Mouse (Mus musculus) hindbrain, embryonic 11.5 days (tissue): ENCODE data around the gene Rbp1. TPM values are rescaled to one million over a fixed set of nuclear protein-coding genes. Genes with fewer than 3 reads are reported as not detected.

Source experiments
- ATAC-seq: fragments of 200-750 bp; cut with Nextera tagmentation; 2 replicates; pipeline ENCODE4 v1.8.0; 2017; ENCODE audit warnings: mild to moderate bottlenecking, moderate TSS enrichment, moderate library complexity; ENCODE audit not compliant: low FRiP score
- DNase-seq: peaks from one replicate; pipeline ENCODE4 v3.0.0-alpha.2; 2015; ENCODE audit warnings: low spot score
- H3K27ac ChIP-seq: fragments of 300-500 bp; sonication (generic); 2 replicates; pipeline ENCODE4 v1.5.1; 2014; ENCODE audit warnings: mild to moderate bottlenecking, low read depth, low read length
- H3K27me3 ChIP-seq: fragments of 300-500 bp; sonication (generic); 2 replicates; pipeline ENCODE4 v1.6.1; 2014; ENCODE audit warnings: mild to moderate bottlenecking, low read length, moderate library complexity, mixed read lengths; ENCODE audit not compliant: control insufficient read depth, insufficient read depth
- H3K36me3 ChIP-seq: fragments of 300-500 bp; sonication (generic); 2 replicates; pipeline ENCODE4 v1.6.1; 2014; ENCODE audit warnings: mild to moderate bottlenecking, low read length, moderate library complexity, mixed read lengths; ENCODE audit not compliant: control insufficient read depth, insufficient read depth
- H3K4me1 ChIP-seq: fragments of 300-500 bp; sonication (generic); replicated peaks from 2 replicates; pipeline ENCODE4 v1.6.1; 2014; ENCODE audit warnings: low read length, mixed read lengths; ENCODE audit not compliant: control insufficient read depth, insufficient read depth
- H3K4me2 ChIP-seq: fragments of 300-500 bp; sonication (generic); replicated peaks from 2 replicates; pipeline ENCODE4 v1.6.1; 2014; ENCODE audit warnings: mild to moderate bottlenecking, low read depth, low read length
- H3K4me3 ChIP-seq: fragments of 300-500 bp; sonication (generic); 2 replicates; pipeline ENCODE4 v1.5.1; 2014; ENCODE audit warnings: low read depth, low read length
- H3K9ac ChIP-seq: fragments of 300-500 bp; sonication (generic); 2 replicates; pipeline ENCODE4 v1.6.1; 2014; ENCODE audit warnings: low read depth, low read length
- H3K9me3 ChIP-seq: fragments of 300-500 bp; sonication (generic); 2 replicates; pipeline ENCODE4 v1.6.1; 2016; ENCODE audit warnings: low read length; ENCODE audit not compliant: control insufficient read depth
- WGBS: fragments of 180-500 bp; shearing (Covaris S2); extraction: QIAGEN DNeasy Blood & Tissue Kit; methylation state at CpG from one replicate; pipeline ENCODE4 v1.1.7; 2014; 5-methylcytosine and 5-hydroxymethylcytosine counted together
- polyA plus RNA-seq: library from polyadenylated mRNA; unstranded; fragments of >200 nt; fragmentation: Nextera tagmentation; extraction: Ambion mirVana; gene quantifications from 2 replicates; pipeline ENCODE4 v1.2.1, GENCODE M21; 2014

Gene Rbp1
- polyA plus RNA-seq, 1 experiment from 2014 or later = 48.7 TPM

DNA sequence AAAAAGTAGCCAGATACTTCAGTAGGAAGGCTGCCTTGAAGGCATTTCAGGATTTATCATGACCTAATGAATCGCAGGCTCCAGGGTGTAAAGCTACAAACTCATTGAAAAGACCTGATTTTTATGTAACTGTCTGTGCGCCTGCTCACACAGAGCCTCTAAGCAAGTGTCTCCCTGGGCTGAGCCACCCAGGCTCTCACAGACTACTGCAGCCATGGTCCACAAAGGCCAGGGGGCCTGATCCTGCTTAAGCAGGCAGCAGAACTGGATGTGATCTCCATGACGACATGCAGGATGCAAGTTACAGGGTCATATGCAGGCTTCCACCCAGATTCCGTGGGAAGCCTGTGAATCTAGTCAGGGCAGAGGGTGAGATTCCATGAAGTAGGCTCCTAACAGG, 29.3 kb upstream of the Rbp1 start:
- no peak overlapping the region for H3K9ac ChIP-seq
- WGBS = 86% methylated on average over 4 of the region's 4 CpGs
- no peak for DNase-seq
- no peak for ATAC-seq
- H3K4me2 ChIP-seq = no peak overlapping the region
- H3K27me3 ChIP-seq = no peaks in the 10 kb centered on the region
- H3K36me3 ChIP-seq = no peaks in the 10 kb centered on the region
- no peaks in the 10 kb centered on the region for H3K9me3 ChIP-seq
- H3K4me3 ChIP-seq = no peak overlapping the region
- H3K4me1 ChIP-seq = no peaks in the 10 kb centered on the region
- no peak overlapping the region for H3K27ac ChIP-seq

DNA sequence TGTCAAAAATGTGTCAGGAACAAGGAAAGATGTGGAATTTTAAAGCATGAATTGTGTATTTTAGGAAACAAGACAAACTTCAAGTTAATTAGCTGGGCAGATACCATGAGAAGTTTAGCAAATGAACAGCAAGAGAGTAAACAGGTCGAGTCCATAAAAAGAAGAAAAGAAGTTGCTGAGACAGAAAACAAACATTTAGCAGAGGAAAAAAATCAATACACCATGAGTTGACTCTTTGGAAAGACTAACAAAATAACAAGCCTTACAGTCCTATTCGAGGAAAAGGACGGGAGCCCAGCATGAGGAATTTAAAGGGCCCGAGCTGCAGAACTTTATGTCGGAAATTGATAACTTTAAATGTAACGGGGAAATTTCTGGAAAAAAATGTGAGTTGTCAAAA, 25.6 kb upstream of the Rbp1 start:
- DNase-seq (no peak), ATAC-seq (no peak)
- H3K27me3 ChIP-seq = no peaks in the 10 kb centered on the region
- H3K36me3 ChIP-seq = no peaks in the 10 kb centered on the region
- WGBS = 89% methylated on average over 6 of the region's 6 CpGs
- H3K27ac ChIP-seq = no peak overlapping the region
- no peak overlapping the region for H3K4me3 ChIP-seq
- no peak overlapping the region for H3K4me2 ChIP-seq
- no peaks in the 10 kb centered on the region for H3K4me1 ChIP-seq
- H3K9ac ChIP-seq = no peak overlapping the region
- no peaks in the 10 kb centered on the region for H3K9me3 ChIP-seq

DNA sequence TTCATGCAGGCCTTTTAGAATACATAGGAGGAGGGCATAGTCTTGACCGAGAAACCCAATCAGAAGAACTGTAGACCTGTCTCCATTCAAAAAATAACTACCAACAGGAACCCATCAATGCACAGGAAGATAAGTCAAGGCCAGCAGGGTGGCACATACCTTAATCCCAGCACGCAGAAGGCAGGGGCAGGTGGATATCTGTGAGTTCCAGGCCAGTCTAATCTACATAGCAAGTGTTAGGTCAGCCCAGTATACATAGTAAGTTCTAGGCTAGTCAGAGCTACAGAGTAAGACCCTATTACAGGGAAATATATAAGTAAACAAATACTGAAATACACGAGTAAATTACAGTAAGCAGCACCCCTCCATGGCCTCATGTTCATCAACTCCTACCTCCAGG, 24.9 kb upstream of the Rbp1 start:
- 87% methylated on average over 3 of the region's 3 CpGs for WGBS
- H3K36me3 ChIP-seq = no peaks in the 10 kb centered on the region
- no peak overlapping the region for H3K27ac ChIP-seq
- H3K4me1 ChIP-seq = no peaks in the 10 kb centered on the region
- H3K4me3 ChIP-seq = no peak overlapping the region
- no peaks in the 10 kb centered on the region for H3K27me3 ChIP-seq
- no peaks in the 10 kb centered on the region for H3K9me3 ChIP-seq
- H3K4me2 ChIP-seq = no peak overlapping the region
- DNase-seq = no peak
- no peak overlapping the region for H3K9ac ChIP-seq
- ATAC-seq = no peak

DNA sequence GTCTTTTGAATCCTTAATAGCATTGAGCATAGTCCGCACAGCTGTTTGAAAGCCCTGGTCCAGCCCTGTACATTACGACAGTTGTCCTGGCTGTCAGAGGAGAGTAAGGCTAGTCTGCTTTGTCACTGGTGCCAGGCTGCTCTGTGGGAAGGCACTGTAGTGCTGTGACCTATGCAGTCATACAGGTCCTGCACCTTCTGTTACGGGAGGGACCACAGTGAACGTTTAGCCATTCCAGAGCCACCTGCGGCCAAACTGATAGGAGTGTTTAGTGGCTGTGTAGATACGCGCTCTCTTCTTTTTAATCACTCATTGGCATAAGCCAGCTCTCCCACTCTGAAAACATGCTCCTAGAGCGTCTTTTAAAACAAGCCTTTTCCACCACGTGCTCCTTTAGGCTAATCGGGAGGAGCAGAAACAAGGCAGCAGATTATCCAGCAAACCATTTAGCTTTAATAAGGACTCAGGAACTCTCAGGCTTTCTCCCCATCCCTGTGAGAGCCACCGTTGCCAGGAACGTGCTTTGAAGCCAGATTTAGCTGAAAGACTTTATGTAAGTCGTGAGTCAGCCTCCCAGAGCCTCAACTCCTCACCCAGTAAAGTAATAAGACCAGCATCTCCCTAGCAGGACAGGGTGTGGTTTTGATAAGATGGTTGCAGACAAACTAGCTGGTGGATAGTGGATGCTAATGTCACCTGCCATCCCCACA, 22.4 kb upstream of the Rbp1 start:
- DNase-seq (no peak), ATAC-seq (no peak)
- H3K27me3 ChIP-seq = no peaks in the 10 kb centered on the region
- H3K4me1 ChIP-seq = no peaks in the 10 kb centered on the region
- H3K9me3 ChIP-seq = no peaks in the 10 kb centered on the region
- no peak overlapping the region for H3K4me3 ChIP-seq
- H3K4me2 ChIP-seq = no peak overlapping the region
- 87% methylated on average over 13 of the region's 13 CpGs for WGBS
- H3K36me3 ChIP-seq = no peaks in the 10 kb centered on the region
- no peak overlapping the region for H3K9ac ChIP-seq
- no peak overlapping the region for H3K27ac ChIP-seq

DNA sequence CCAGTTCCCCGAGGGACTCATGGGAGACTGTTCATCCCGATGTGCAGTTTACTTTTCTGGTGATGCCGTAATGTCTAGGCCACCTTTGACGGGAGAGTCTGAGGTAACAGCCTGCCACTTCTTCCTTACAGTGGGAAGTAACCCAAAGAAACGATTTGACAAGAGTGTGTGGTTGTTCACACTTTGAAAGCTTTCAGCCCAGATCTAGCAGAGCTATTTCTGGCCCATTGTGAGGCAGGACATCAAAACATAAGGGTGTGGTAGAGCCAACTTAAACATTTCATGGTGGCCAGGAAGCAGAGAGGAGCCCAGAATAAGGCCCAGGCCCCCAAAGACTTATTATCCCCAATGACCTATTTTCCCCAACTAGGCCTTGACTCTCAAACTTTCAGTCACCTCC, 21.1 kb upstream of the Rbp1 start:
- no peak overlapping the region for H3K9ac ChIP-seq
- H3K4me3 ChIP-seq = no peak overlapping the region
- H3K4me1 ChIP-seq = no peaks in the 10 kb centered on the region
- no peak for DNase-seq
- WGBS = 88% methylated on average over 5 of the region's 5 CpGs
- H3K27ac ChIP-seq = no peak overlapping the region
- no peaks in the 10 kb centered on the region for H3K9me3 ChIP-seq
- no peaks in the 10 kb centered on the region for H3K36me3 ChIP-seq
- no peak overlapping the region for H3K4me2 ChIP-seq
- ATAC-seq = no peak
- H3K27me3 ChIP-seq = no peaks in the 10 kb centered on the region

DNA sequence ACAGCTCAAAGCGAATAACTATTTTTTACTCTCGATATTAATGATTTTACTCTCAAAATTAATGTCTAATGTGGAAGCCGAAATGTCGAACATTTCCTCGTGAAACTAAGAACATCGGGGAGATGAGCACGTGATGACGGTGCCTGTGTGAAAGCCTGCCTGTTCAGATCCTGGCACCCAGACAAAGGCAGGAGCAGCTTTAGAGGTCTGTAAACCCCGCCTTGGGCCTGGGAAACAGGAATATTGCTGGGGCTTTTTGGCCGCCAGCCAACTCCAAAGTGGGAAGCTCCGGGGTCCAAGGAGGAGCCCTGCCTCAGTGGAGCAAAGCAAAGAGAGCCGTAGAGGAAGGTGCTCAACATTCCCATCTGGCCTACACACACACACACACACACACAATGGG, 15.0 kb upstream of the Rbp1 start:
- no peak for ATAC-seq
- Histone ChIP-seq H3K9me3 (no peaks in the 10 kb centered on the region), H3K4me1 (no peaks in the 10 kb centered on the region), H3K9ac (no peak overlapping the region), H3K4me3 (no peak overlapping the region), H3K27ac (no peak overlapping the region), H3K36me3 (no peaks in the 10 kb centered on the region), H3K27me3 (no peaks in the 10 kb centered on the region), H3K4me2 (no peak overlapping the region)
- DNase-seq = no peak
- whole genome bisulfite sequencing = 91% methylated on average over 12 of the region's 12 CpGs

DNA sequence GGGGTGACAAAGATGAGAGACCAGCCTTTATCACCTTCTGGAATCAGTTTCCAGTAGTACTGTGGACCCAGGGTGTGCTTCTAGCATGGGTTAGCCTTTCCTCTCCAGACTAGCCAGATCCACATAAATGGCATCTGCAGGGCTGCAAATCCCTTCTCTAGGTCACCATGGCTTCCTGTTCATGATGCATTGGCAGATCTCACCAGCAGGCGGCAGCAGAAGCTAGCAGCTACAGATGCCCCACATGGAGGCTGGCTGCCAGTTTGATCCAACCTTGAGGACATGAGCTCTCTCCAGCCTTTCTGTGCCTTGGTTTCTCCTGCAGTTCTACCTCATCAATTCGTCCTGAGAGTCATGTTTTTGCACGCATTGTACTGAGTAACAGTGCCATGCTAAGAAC, 13.6 kb upstream of the Rbp1 start:
- Histone ChIP-seq H3K36me3 (no peaks in the 10 kb centered on the region), H3K4me1 (no peaks in the 10 kb centered on the region), H3K27me3 (no peaks in the 10 kb centered on the region), H3K4me3 (no peak overlapping the region), H3K4me2 (no peak overlapping the region), H3K9ac (no peak overlapping the region), H3K27ac (no peak overlapping the region), H3K9me3 (no peaks in the 10 kb centered on the region)
- ATAC-seq (no peak), DNase-seq (peak; percentile 84)
- WGBS = 26% methylated on average over 3 of the region's 3 CpGs

DNA sequence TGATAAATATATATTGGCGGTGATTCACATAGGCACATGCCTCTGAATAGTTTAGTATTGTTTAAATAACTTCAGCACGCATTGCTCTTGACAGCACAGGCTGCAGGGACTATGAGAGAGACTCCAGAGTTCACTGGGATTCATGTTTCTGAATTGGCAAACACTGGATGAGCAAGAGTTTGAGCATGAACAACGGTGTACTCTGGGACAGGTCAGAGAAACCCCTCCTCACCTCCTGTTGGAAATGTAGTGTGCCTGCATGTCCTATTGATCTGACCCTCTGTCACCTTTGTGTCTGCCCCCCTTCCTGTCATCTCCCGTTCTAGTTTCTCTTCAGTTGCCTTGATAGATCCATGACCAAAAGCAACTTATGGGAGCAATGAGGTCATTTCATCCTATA, 7.3 kb upstream of the Rbp1 start:
- ATAC-seq (no peak), DNase-seq (no peak)
- Histone ChIP-seq H3K27ac (no peak overlapping the region), H3K4me1 (no peaks in the 10 kb centered on the region), H3K9me3 (no peaks in the 10 kb centered on the region), H3K4me3 (no peak overlapping the region), H3K4me2 (no peak overlapping the region), H3K36me3 (no peaks in the 10 kb centered on the region), H3K27me3 (no peaks in the 10 kb centered on the region), H3K9ac (no peak overlapping the region)
- WGBS = 90% methylated on average over 4 of the region's 4 CpGs

DNA sequence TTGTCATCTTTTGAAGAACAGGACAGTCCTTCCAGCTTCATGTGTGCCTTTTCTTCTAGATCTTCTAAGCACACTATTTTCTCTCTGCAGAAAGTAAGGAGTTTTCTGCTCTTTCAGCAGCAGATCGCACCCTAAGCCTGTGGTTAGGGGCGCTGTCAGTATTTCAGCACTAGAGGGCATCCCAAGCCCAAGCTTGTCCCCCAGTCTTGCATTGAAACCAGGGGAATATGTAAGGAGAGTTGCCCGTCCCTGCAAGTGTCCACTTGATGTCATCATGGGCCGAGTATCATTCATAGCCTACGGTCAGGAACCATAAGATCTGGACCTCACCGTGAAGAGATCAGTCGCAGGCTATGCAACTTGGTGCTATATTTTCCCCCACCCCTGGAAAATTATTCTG, 4.8 kb upstream of the Rbp1 start:
- Histone ChIP-seq H3K4me3 (no peak overlapping the region), H3K27ac (no peak overlapping the region), H3K9me3 (no peaks in the 10 kb centered on the region), H3K9ac (no peak overlapping the region), H3K4me1 (no peaks in the 10 kb centered on the region), H3K4me2 (no peak overlapping the region), H3K36me3 (no peaks in the 10 kb centered on the region), H3K27me3 (peaks cover 4% of the 10 kb centered on the region; the same call in 1 of the 2 replicates)
- no peak for ATAC-seq
- WGBS = 50% methylated on average over 7 of the region's 7 CpGs
- peak; percentile 46 for DNase-seq
